Mouse (Mus musculus): Measurements from ENCODE around the gene Prkch.

- TF ChIP-seq NANOG (IDR thresholded peaks at IDR 0.05; ENCODE audit: borderline replicate concordance, low read length) = no peak
- no peak for TF ChIP-seq CTCF (conservative IDR thresholded peaks at IDR 0.05; ENCODE audit: low read length)
- no peak for TF ChIP-seq POU5F1 (IDR thresholded peaks at IDR 0.05; ENCODE audit: borderline replicate concordance, low read length)
Measured at GRCm38 (mm10) chr12:73574632-73575031, 10.0 kb upstream of the Prkch start.

All from E14TG2a.4 (cell line).